Mouse (Mus musculus) lung, adult 2 months (tissue): ENCODE results near the gene Uevld. TPM values are rescaled to one million over a fixed set of nuclear protein-coding genes. Genes with fewer than 3 reads are reported as not detected.
A peak's percentile ranks its signal among the peaks of the same experiment; 100 is the strongest.
"Not testable (repeated sequence)": the region's sequence is repeated elsewhere in the genome, so short reads cannot be mapped to it uniquely, and the experiment has no call there.

Source experiments
- DNase-seq: peaks from one replicate; pipeline ENCODE4 v3.0.0; 2022
- H3K4me1 ChIP-seq: fragments of 200-500 bp; 2 replicates; pipeline ENCODE4 v1.6.1; 2011; ENCODE audit warnings: low read length; ENCODE audit not compliant: control insufficient read depth, insufficient read depth
- H3K4me3 ChIP-seq: fragments of 200-500 bp; replicated peaks from 2 replicates; pipeline ENCODE3; 2011; ENCODE audit warnings: low read depth, mild to moderate bottlenecking, control low read depth, low read length; ENCODE audit errors: extremely low read depth
- CTCF ChIP-seq: fragments of 200-500 bp; IDR thresholded peaks from 2 replicates; pipeline ENCODE4 v1.5.1; 2011; ENCODE audit warnings: mild to moderate bottlenecking, low read length, control low read depth; ENCODE audit not compliant: insufficient read depth
- POLR2A ChIP-seq: fragments of 200-500 bp; IDR thresholded peaks from 2 replicates; pipeline ENCODE4 v1.6.1; 2011; ENCODE audit warnings: low read depth, mild to moderate bottlenecking, control low read depth, low read length, borderline replicate concordance; ENCODE audit errors: extremely low read depth
- WGBS: fragments of 180-500 bp; shearing (Covaris S2); methylation state at CpG from one replicate; pipeline ENCODE4 v1.1.7; 2018; 5-methylcytosine and 5-hydroxymethylcytosine counted together
- polyA plus RNA-seq: library from polyadenylated mRNA; depleted of rRNA; stranded (reverse); fragments of >200 nt; gene quantifications from 2 replicates; pipeline ENCODE4 v1.2.3, GENCODE M21; 2012

The Uevld gene
- polyA plus RNA-seq, 1 experiment: 3.9 TPM

DNA sequence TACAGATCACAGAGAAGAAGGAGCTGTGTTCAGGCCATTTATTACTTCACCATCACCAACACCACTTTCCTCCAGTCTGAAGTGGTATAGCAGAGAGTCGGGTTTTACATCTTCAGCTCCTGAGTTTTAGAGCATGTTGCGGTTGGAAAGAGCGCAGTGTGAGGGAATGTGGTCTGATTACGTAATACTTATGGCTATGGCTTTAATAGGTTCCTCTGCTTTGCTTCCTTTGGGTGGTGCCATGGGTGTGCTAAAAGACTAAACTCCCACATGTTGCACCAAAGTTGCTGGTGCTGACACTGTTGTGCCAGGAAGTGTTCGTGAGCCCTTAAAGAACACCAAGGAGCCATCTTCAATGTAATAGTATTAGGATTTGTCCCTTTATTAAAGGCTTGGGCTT is 30.0 kb downstream of the Uevld start:
- WGBS: 82% methylated on average over 5 of the region's 5 CpGs
- DNase-seq: no peak
- H3K4me3 ChIP-seq: no peak overlapping the region
- TF ChIP-seq CTCF: no peak
- no peak for TF ChIP-seq POLR2A
- no peaks in the 10 kb centered on the region for H3K4me1 ChIP-seq

DNA sequence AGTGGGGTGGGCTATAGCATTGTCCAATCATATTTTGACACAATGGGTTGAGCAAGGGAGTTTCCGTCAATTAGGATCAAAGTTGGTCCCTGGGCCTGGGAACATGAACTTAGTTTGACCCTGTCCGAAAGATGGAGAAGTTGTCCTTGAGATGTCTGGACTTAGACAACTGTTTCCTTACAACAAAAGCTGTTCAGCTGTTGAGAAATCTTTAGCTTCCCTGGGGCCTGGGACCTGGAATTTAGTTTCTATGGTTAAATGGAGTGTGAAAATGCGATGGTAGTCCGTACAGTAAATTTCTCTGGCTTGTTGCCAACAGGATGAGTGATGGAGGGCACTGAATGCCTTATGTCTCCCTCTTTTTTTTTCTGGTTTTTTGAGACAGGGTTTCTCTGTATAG is 36.3 kb downstream of the Uevld start:
- TF ChIP-seq POLR2A (no peak), CTCF (no peak)
- DNase-seq: no peak
- H3K4me3 ChIP-seq: no peak overlapping the region
- H3K4me1 ChIP-seq: peaks cover 7% of the 10 kb centered on the region; the same call in 1 of the 2 replicates
- 43% methylated on average over 4 of the region's 4 CpGs for WGBS

DNA sequence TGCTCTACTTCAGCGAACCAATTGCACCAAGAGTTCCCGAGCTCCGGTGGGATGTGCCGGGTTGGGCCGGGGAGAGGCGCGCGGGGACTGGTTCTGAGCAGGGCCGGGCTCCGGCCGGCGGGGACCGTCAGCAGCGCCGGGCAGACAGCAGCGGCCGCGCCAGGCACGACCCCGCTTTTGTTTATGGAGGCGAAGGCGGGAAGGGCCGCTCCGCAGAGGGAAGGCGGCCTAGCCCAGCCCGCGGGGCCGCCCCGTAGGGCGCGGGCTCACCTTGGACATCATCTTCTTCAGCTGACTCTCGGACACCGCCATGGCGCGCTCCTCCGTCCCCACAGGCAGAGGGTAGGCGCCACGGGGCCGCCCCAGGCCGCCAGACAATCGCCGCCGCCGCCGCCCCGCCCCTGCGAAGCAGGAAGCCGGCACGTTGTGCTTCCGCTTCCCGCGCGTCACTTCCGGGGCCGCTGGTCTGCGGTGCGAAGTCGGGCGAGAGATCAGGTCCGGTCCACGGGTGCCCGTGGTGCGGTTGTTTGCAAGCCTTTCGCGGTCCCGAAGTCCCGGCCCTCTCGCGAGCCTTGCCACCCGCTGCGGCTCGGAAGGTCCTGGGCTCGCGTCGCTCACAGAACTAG is 38.7 kb downstream of the Uevld start, which contains the start of gene Tsg101:
Gene Tsg101 (minus strand): TSS at position 419 of the 626 bp plus-strand sequence.
- H3K4me3 ChIP-seq: peak within 1 kb of the TSS; percentile 89
- H3K4me1 ChIP-seq: peaks cover 9% of the 10 kb centered on the region; the same call in 1 of the 2 replicates

DNA sequence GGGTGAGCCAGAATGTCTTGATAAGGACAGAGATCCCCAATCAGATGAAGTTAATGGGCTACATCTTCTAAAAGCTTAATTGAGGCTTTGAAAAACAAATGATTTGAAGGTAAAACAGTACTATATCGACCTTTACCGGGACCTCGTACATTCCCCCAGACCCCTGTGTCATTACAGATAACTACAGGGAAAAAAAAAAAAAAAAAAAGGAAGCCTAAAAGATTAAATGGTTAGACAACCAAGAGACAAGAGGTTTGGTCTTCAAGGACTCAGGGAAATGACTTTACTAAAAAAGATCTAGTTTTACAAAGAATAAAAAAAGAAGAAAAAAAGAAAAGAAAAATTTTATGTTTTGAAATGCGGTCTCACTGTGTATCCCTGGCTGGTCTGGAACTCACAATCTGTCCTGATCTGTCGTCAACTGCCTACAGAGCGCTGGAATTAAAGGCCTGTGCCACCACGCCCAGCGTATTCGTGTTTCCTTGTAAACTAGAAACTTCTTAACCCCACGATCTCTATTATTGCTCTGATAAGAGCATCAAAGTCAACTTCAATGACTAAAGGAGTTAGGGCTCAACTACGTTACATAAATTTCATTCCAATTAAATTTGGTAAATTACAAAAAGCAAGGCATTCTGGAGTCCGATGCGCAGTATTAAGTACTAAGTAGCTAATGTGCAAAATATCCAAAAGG is 39.5 kb downstream of the Uevld start:
- Histone ChIP-seq H3K4me3 (peak overlapping the region; percentile 89), H3K4me1 (peaks cover 9% of the 10 kb centered on the region; the same call in 1 of the 2 replicates)
- WGBS: 13% methylated on average over 13 of the region's 13 CpGs
- no peak for DNase-seq
- TF ChIP-seq CTCF: no peak
- TF ChIP-seq POLR2A: no peak

More for the DNA sequence above, 38.7 kb downstream of the Uevld start, which contains the start of gene Tsg101:
- TF ChIP-seq POLR2A: peak; percentile 98
- no peak for TF ChIP-seq CTCF
- under 1% methylated on average over 75 of the region's 75 CpGs for WGBS
- peak; percentile 94 for DNase-seq

DNA sequence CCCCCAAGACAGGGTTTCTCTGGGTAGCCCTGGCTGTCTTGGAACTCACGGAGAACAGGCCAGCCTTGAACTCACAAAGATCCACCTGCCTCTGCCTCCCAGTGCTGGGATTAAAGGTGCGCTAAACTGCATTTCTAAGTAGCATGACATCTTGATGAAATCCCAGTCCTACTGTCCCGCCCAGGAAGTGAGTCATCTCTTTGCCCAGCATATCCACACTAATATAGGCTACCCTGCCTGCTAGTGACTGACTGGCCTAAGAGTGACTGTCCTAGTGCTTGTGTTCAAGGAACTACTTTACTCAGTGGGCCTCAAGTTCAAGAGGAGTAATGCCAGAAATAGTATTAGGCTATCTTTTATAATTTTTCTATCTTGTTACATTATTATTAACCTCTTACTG is 42.0 kb downstream of the Uevld start:
- DNase-seq: no peak
- WGBS: 82% methylated on average over 3 of the region's 3 CpGs
- Histone ChIP-seq H3K4me3 (no peak overlapping the region), H3K4me1 (peaks cover 9% of the 10 kb centered on the region; the same call in 1 of the 2 replicates)
- TF ChIP-seq POLR2A (no peak), CTCF (no peak)

DNA sequence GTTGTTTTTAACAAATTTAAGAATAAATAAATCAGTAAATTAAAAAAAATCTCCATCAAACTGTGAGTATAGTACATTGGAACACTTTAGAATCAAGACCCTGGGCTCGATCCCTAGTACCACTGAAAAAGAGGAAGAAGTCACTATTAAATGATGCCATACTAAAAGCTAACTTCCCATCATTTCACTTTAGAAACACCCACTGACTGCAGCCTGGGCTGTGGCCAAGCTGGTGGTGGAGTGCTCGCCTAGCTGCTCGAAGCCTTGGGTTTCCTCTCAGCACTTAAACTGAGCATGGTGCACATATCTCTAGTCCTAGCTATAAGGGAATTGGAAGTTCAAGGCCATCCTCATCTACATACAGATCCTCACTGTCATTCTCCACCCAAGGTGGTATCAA is 47.1 kb downstream of the Uevld start:
- TF ChIP-seq POLR2A: no peak
- TF ChIP-seq CTCF: no peak
- no peak for DNase-seq
- H3K4me3 ChIP-seq: no peak overlapping the region
- peaks cover under 1% of the 10 kb centered on the region; the same call in 1 of the 2 replicates for H3K4me1 ChIP-seq
- 77% methylated on average over 3 of the region's 3 CpGs for WGBS

DNA sequence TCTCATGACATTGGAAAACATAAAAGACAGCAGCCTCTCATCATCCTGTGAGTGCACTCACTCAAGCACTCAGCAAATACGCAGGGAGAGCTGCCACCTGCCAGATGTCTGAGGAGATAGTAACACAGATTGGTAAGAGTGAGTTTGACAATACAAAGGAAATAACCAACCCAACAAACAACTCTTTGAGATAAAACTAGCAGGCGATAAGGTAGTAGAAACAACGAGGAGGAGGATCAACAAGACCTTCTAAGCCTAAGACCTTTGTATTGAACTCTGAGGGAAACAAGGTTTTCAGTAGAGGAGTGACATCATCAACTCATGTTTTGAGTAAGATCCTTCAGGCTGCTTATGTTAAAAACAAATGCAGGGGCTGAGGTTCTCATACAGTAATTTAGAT is 59.0 kb downstream of the Uevld start:
- 71% methylated on average over 3 of the region's 3 CpGs for WGBS

DNA sequence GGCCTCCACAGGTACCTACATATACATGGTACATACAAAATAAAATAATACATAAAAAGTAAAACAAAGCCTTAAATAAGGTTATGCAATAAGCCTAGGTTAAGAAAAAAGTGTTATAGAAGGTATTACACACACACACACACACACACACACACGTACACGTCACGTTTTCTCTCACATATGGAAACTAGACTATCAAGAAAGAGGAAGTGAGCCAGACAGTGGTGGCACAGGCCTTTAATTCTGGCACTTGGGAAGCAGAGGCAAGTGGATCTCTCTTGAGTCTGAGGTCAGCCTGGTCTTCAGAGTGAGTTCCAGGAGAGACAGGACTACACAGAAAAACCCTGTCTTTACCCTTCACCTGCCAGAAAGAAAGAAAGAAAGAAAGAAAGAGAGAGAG is 62.8 kb downstream of the Uevld start:
- Histone ChIP-seq H3K4me1 (no peaks in the 10 kb centered on the region), H3K4me3 (no peak overlapping the region)
- TF ChIP-seq CTCF (no peak), POLR2A (no peak)
- WGBS: 74% methylated on average over 3 of the region's 3 CpGs
- no peak for DNase-seq

More for the DNA sequence above, 59.0 kb downstream of the Uevld start:
- no peak overlapping the region for H3K4me3 ChIP-seq
- TF ChIP-seq CTCF (no peak), POLR2A (no peak)
- no peak for DNase-seq
- no peaks in the 10 kb centered on the region for H3K4me1 ChIP-seq

DNA sequence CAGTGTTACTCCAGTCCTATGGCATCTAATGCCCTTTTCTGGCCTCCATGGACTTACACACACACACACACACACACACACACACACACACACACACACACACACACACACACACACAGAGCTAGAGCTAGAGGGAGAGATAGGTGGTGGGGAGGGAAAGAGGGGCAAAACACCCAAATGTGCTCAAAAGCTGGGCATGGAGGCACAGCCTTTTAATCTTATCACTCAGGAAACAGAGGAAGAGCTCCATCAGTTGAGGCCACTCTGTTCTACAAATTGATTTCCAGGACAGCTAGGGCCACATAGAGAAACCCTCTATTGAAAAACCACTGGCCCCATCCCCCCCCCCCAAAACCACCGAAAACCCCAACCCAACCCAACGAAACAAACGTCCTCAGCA is 75.0 kb downstream of the Uevld start:
- WGBS: 83% methylated on average over 3 of the region's 3 CpGs

DNA sequence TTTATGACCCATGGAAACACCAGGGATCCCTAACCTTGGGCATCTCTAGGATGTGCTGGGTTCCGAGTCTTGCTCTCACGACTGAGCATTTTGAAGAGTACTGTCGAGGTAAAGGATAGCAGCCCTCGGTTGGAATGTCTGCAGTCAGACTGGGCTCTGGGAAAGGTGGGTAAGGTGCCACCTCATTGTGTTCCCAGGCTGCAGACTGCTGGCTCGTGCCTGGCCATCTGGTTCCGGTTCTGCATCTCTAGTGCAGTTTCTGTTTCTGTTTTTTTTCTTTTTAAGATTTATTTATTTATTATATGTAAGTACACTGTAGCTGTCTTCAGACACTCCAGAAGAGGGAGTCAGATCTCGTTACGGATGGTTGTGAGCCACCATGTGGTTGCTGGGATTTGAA is 76.4 kb downstream of the Uevld start:
- not testable (repeated sequence) for H3K4me3 ChIP-seq, H3K4me1 ChIP-seq, DNase-seq
- 76% methylated on average over 8 of the region's 8 CpGs for WGBS

More for the DNA sequence above, 75.0 kb downstream of the Uevld start:
- no peak for DNase-seq
- Histone ChIP-seq H3K4me1 (no peaks in the 10 kb centered on the region), H3K4me3 (no peak overlapping the region)
- TF ChIP-seq CTCF (no peak), POLR2A (no peak)
